Mouse (Mus musculus) limb, embryonic 15.5 days (tissue): ENCODE measurements around the gene Serp1. TPM values are rescaled to one million over a fixed set of nuclear protein-coding genes. Genes with fewer than 3 reads are reported as not detected.

Source experiments
- ATAC-seq: fragments of 200-750 bp; cut with Nextera tagmentation; 2 replicates; pipeline ENCODE4 v1.8.0; 2017; ENCODE audit warnings: low read depth, moderate TSS enrichment; ENCODE audit not compliant: insufficient number of reproducible peaks, low FRiP score, low TSS enrichment
- H3K27ac ChIP-seq: fragments of 300-500 bp; sonication (generic); 2 replicates; pipeline ENCODE4 v1.5.1; 2015; ENCODE audit warnings: moderate library complexity, mild to moderate bottlenecking, inconsistent platforms
- H3K27me3 ChIP-seq: fragments of 300-500 bp; sonication (generic); 2 replicates; pipeline ENCODE4 v1.6.1; 2015; ENCODE audit warnings: inconsistent platforms
- H3K36me3 ChIP-seq: fragments of 300-500 bp; sonication (generic); 2 replicates; pipeline ENCODE4 v1.6.1; 2015; ENCODE audit warnings: inconsistent platforms
- H3K4me1 ChIP-seq: fragments of 300-500 bp; sonication (generic); 2 replicates; pipeline ENCODE4 v1.6.1; 2015; ENCODE audit warnings: inconsistent platforms
- H3K4me2 ChIP-seq: fragments of 300-500 bp; sonication (generic); 2 replicates; pipeline ENCODE4 v1.6.1; 2015; ENCODE audit warnings: mild to moderate bottlenecking, inconsistent platforms
- H3K4me3 ChIP-seq: fragments of 300-500 bp; sonication (generic); 2 replicates; pipeline ENCODE4 v1.5.1; 2015; ENCODE audit warnings: mild to moderate bottlenecking, inconsistent platforms
- H3K9ac ChIP-seq: fragments of 300-500 bp; sonication (generic); 2 replicates; pipeline ENCODE4 v1.6.1; 2015; ENCODE audit warnings: inconsistent platforms
- H3K9me3 ChIP-seq: fragments of 300-500 bp; sonication (generic); 2 replicates; pipeline ENCODE4 v1.6.1; 2016; ENCODE audit warnings: inconsistent platforms
- whole genome bisulfite sequencing: fragments of 180-500 bp; shearing (Covaris S2); methylation state at CpG from one replicate; pipeline ENCODE4 v1.1.7; 2015; 5-methylcytosine and 5-hydroxymethylcytosine counted together
- polyA plus RNA-seq: library from polyadenylated mRNA; unstranded; fragments of >200 nt; fragmentation: Nextera tagmentation; extraction: Ambion mirVana; gene quantifications from 2 replicates; pipeline ENCODE4 v1.2.1, GENCODE M21; 2015

The Serp1 gene
- polyA plus RNA-seq, 1 experiment from 2014 or later: 192 TPM

- Histone ChIP-seq H3K4me3 (no peak overlapping the region), H3K27ac (no peak overlapping the region), H3K4me1 (0 out of 2 replicates have a peak, but pooled peaks cover 3% of the 10 kb centered on the region), H3K36me3 (peaks cover 23% of the 10 kb centered on the region), H3K9ac (no peak overlapping the region), H3K4me2 (no peak overlapping the region), H3K27me3 (no peaks in the 10 kb centered on the region), H3K9me3 (no peaks in the 10 kb centered on the region)
- ATAC-seq: no peak
- 69% methylated on average over 6 of the region's 6 CpGs for WGBS
Observed at GRCm38 (mm10) chr3:58520286-58520685, 5.4 kb downstream of the Serp1 start.

GRCm38 (mm10) chr3:58519536-58519935 is 6.2 kb downstream of the Serp1 start:
- H3K9ac ChIP-seq: no peak overlapping the region
- no peak overlapping the region for H3K4me2 ChIP-seq
- WGBS: 51% methylated on average over 3 of the region's 3 CpGs
- H3K9me3 ChIP-seq: no peaks in the 10 kb centered on the region
- H3K27ac ChIP-seq: no peak overlapping the region
- 0 out of 2 replicates have a peak, but pooled peaks cover 3% of the 10 kb centered on the region for H3K4me1 ChIP-seq
- H3K4me3 ChIP-seq: no peak overlapping the region
- no peak for ATAC-seq
- peaks cover 23% of the 10 kb centered on the region for H3K36me3 ChIP-seq
- no peaks in the 10 kb centered on the region for H3K27me3 ChIP-seq

- ATAC-seq: no peak
- WGBS: 90% methylated on average over 2 of the region's 2 CpGs
- no peaks in the 10 kb centered on the region for H3K27me3 ChIP-seq
- peaks cover 23% of the 10 kb centered on the region for H3K36me3 ChIP-seq
- H3K9me3 ChIP-seq: no peaks in the 10 kb centered on the region
- H3K4me3 ChIP-seq: no peak overlapping the region
- H3K9ac ChIP-seq: no peak overlapping the region
- H3K4me2 ChIP-seq: no peak overlapping the region
- 0 out of 2 replicates have a peak, but pooled peaks cover 3% of the 10 kb centered on the region for H3K4me1 ChIP-seq
- no peak overlapping the region for H3K27ac ChIP-seq
Observed at GRCm38 (mm10) chr3:58518962-58519361, 6.7 kb downstream of the Serp1 start.

GRCm38 (mm10) chr3:58517800-58518199 is 7.9 kb downstream of the Serp1 start:
- H3K9ac ChIP-seq: no peak overlapping the region
- H3K36me3 ChIP-seq: peaks cover 16% of the 10 kb centered on the region
- 77% methylated on average over 5 of the region's 5 CpGs for WGBS
- no peak overlapping the region for H3K27ac ChIP-seq
- no peaks in the 10 kb centered on the region for H3K27me3 ChIP-seq
- ATAC-seq: no peak
- H3K9me3 ChIP-seq: no peaks in the 10 kb centered on the region
- H3K4me1 ChIP-seq: no peaks in the 10 kb centered on the region
- H3K4me2 ChIP-seq: no peak overlapping the region
- no peak overlapping the region for H3K4me3 ChIP-seq

GRCm38 (mm10) chr3:58517258-58517657 is 8.4 kb downstream of the Serp1 start:
- WGBS: 57% methylated on average over 5 of the region's 5 CpGs

GRCm38 (mm10) chr3:58516602-58516976 is 9.1 kb downstream of the Serp1 start:
- whole genome bisulfite sequencing: 64% methylated on average over 7 of the region's 7 CpGs
- H3K9ac ChIP-seq: no peak overlapping the region
- no peak overlapping the region for H3K4me3 ChIP-seq
- peaks cover 7% of the 10 kb centered on the region for H3K36me3 ChIP-seq
- no peak for ATAC-seq
- no peak overlapping the region for H3K4me2 ChIP-seq
- H3K27me3 ChIP-seq: no peaks in the 10 kb centered on the region
- no peaks in the 10 kb centered on the region for H3K4me1 ChIP-seq
- H3K27ac ChIP-seq: no peak overlapping the region
- H3K9me3 ChIP-seq: no peaks in the 10 kb centered on the region

More at GRCm38 (mm10) chr3:58517258-58517657, 8.4 kb downstream of the Serp1 start:
- no peak overlapping the region for H3K9ac ChIP-seq
- H3K4me1 ChIP-seq: no peaks in the 10 kb centered on the region
- H3K36me3 ChIP-seq: peaks cover 10% of the 10 kb centered on the region
- no peak for ATAC-seq
- H3K4me2 ChIP-seq: no peak overlapping the region
- H3K9me3 ChIP-seq: no peaks in the 10 kb centered on the region
- H3K27ac ChIP-seq: no peak overlapping the region
- H3K27me3 ChIP-seq: no peaks in the 10 kb centered on the region
- H3K4me3 ChIP-seq: no peak overlapping the region

- Histone ChIP-seq H3K9me3 (no peaks in the 10 kb centered on the region), H3K4me1 (no peaks in the 10 kb centered on the region), H3K4me3 (no peak overlapping the region), H3K27ac (no peak overlapping the region), H3K27me3 (no peaks in the 10 kb centered on the region), H3K4me2 (no peak overlapping the region), H3K9ac (no peak overlapping the region), H3K36me3 (peaks cover 2% of the 10 kb centered on the region)
- 26% methylated on average over 1 of the region's 1 CpGs for WGBS
- ATAC-seq: no peak
Observed at GRCm38 (mm10) chr3:58515947-58516601, 9.6 kb downstream of the Serp1 start.

GRCm38 (mm10) chr3:58513483-58513882 is 12.2 kb downstream of the Serp1 start:
- Histone ChIP-seq H3K4me1 (no peaks in the 10 kb centered on the region), H3K27me3 (no peaks in the 10 kb centered on the region), H3K27ac (no peak overlapping the region), H3K4me3 (no peak overlapping the region), H3K4me2 (no peak overlapping the region), H3K9me3 (no peaks in the 10 kb centered on the region), H3K9ac (no peak overlapping the region), H3K36me3 (no peaks in the 10 kb centered on the region)
- WGBS: 81% methylated on average over 4 of the region's 4 CpGs
- ATAC-seq: no peak

- 81% methylated on average over 3 of the region's 3 CpGs for WGBS
- no peaks in the 10 kb centered on the region for H3K9me3 ChIP-seq
- H3K4me3 ChIP-seq: no peak overlapping the region
- no peaks in the 10 kb centered on the region for H3K36me3 ChIP-seq
- H3K27me3 ChIP-seq: no peaks in the 10 kb centered on the region
- H3K4me2 ChIP-seq: no peak overlapping the region
- ATAC-seq: no peak
- no peak overlapping the region for H3K27ac ChIP-seq
- H3K4me1 ChIP-seq: no peaks in the 10 kb centered on the region
- H3K9ac ChIP-seq: no peak overlapping the region
Observed at GRCm38 (mm10) chr3:58512740-58513139, 13.0 kb downstream of the Serp1 start.

GRCm38 (mm10) chr3:58511581-58511980 is 14.1 kb downstream of the Serp1 start:
- no peaks in the 10 kb centered on the region for H3K4me1 ChIP-seq
- no peak overlapping the region for H3K27ac ChIP-seq
- ATAC-seq: no peak
- no peaks in the 10 kb centered on the region for H3K36me3 ChIP-seq
- H3K27me3 ChIP-seq: no peaks in the 10 kb centered on the region
- no peaks in the 10 kb centered on the region for H3K9me3 ChIP-seq
- no peak overlapping the region for H3K4me2 ChIP-seq
- H3K9ac ChIP-seq: no peak overlapping the region
- no peak overlapping the region for H3K4me3 ChIP-seq

GRCm38 (mm10) chr3:58508020-58508750 is 17.5 kb downstream of the Serp1 start:
- Histone ChIP-seq H3K4me3 (no peak overlapping the region), H3K9ac (no peak overlapping the region), H3K36me3 (no peaks in the 10 kb centered on the region), H3K27me3 (no peaks in the 10 kb centered on the region), H3K4me2 (no peak overlapping the region), H3K27ac (no peak overlapping the region), H3K9me3 (no peaks in the 10 kb centered on the region), H3K4me1 (no peaks in the 10 kb centered on the region)
- 85% methylated on average over 7 of the region's 7 CpGs for WGBS
- ATAC-seq: no peak

GRCm38 (mm10) chr3:58504676-58505075 is 21.0 kb downstream of the Serp1 start:
- Histone ChIP-seq H3K9me3 (no peaks in the 10 kb centered on the region), H3K4me2 (no peak overlapping the region), H3K27ac (no peak overlapping the region), H3K4me1 (no peaks in the 10 kb centered on the region), H3K36me3 (no peaks in the 10 kb centered on the region), H3K9ac (no peak overlapping the region), H3K4me3 (no peak overlapping the region), H3K27me3 (no peaks in the 10 kb centered on the region)
- ATAC-seq: no peak
